Mouse (Mus musculus) limb, embryonic 10.5 days (tissue): ENCODE results near the gene Mpzl1. TPM values are rescaled to one million over a fixed set of nuclear protein-coding genes. Genes with fewer than 3 reads are reported as not detected.
A peak's percentile ranks its signal among the peaks of the same experiment; 100 is the strongest.

Experiments
- DNase-seq: peaks from one replicate; pipeline ENCODE4 v3.0.0-alpha.2; 2017; ENCODE audit warnings: low spot score
- H3K27ac ChIP-seq: fragments of 300-500 bp; sonication (generic); 2 replicates; pipeline ENCODE4 v1.5.1; 2016; ENCODE audit warnings: mild to moderate bottlenecking
- H3K27me3 ChIP-seq: fragments of 300-500 bp; sonication (generic); 2 replicates; pipeline ENCODE4 v1.6.1; 2016; ENCODE audit warnings: low read depth, mild to moderate bottlenecking; ENCODE audit not compliant: poor library complexity, severe bottlenecking
- H3K36me3 ChIP-seq: fragments of 300-500 bp; sonication (generic); 2 replicates; pipeline ENCODE4 v1.6.1; 2016; ENCODE audit warnings: mild to moderate bottlenecking, moderate library complexity
- H3K4me1 ChIP-seq: fragments of 300-500 bp; sonication (generic); 2 replicates; pipeline ENCODE4 v1.6.1; 2016
- H3K4me3 ChIP-seq: fragments of 300-500 bp; sonication (generic); 2 replicates; pipeline ENCODE4 v1.5.1; 2016; ENCODE audit warnings: mild to moderate bottlenecking, moderate library complexity
- H3K9me3 ChIP-seq: fragments of 300-500 bp; sonication (generic); replicated peaks from 2 replicates; pipeline ENCODE4 v1.6.1; 2016; ENCODE audit warnings: mild to moderate bottlenecking
- WGBS: fragments of 180-500 bp; shearing (Covaris S2); methylation state at CpG from one replicate; pipeline ENCODE4 v1.1.7; 2016; 5-methylcytosine and 5-hydroxymethylcytosine counted together
- polyA plus RNA-seq: library from polyadenylated mRNA; unstranded; fragments of >200 nt; fragmentation: Nextera tagmentation; extraction: Ambion mirVana; gene quantifications from 2 replicates; pipeline ENCODE4 v1.2.1, GENCODE M21; 2016

Gene Mpzl1
- polyA plus RNA-seq, 1 experiment from 2014 or later, result 148 TPM

DNA sequence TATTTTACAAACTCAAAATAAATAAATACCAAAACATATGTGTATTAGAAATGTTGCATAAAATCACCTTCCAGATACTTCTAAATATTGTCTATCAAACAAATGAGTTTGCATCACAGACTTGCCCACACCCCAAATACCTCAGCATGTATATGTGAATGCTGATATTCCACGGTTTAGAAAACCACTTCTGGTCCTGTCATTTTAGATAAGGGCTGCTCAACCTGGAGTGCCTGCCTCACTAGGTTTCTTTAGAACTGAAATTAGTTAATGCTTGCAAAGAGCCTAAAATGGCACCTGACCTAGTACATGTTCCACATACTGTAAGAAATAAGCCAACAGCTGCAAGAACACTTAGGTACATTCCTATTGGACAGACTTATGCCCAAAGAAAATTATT is 5.7 kb downstream of the Mpzl1 start:
- H3K27me3 ChIP-seq, result no peaks in the 10 kb centered on the region
- H3K4me3 ChIP-seq, result no peak overlapping the region
- H3K36me3 ChIP-seq, result peaks cover 25% of the 10 kb centered on the region
- no peak overlapping the region for H3K27ac ChIP-seq
- DNase-seq, result no peak
- H3K9me3 ChIP-seq, result no peaks in the 10 kb centered on the region
- peaks cover 34% of the 10 kb centered on the region for H3K4me1 ChIP-seq
- WGBS, result 87% methylated on average over 1 of the region's 1 CpGs

DNA sequence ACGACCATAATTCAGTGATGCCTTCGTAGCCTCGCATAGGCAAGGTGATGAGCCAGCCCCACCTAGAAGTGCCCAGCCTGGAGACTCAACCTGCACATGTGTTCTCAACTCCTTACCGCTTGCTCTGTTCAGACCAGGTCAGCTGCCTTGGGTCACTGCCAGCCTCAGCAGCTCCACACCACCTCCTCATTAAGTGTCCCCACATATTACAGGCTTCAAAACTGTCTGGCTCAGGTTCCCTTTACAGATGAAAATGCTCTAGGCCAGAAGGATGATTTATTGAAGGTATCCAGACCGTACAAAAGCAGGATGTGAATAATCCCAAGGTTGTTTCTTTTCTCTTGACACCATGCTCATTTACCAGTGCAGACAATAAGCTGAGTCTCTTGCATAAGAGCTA is 8.4 kb downstream of the Mpzl1 start:
- Histone ChIP-seq H3K27ac (no peak overlapping the region), H3K36me3 (peaks cover 40% of the 10 kb centered on the region), H3K9me3 (no peaks in the 10 kb centered on the region), H3K4me1 (peaks cover 20% of the 10 kb centered on the region), H3K4me3 (no peak overlapping the region), H3K27me3 (no peaks in the 10 kb centered on the region)
- 86% methylated on average over 5 of the region's 5 CpGs for WGBS
- no peak for DNase-seq

DNA sequence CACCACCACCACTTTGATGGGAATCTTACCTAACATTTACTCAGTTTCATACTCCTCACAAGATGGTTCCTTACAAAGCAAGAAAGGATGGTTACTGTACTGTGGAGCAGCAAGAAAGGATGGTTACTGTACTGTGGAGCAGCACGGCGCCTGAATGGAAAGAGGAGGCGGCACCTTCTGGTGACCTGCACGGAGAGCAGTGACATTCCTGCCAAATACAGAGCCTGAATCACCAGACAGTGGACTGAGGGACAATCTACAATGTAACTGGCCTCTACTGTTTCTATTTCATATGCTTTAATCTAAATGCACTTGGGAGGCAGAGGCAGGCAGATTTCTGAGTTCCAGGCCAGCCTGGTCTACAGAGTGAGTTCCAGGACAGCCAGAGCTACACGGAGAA is 9.3 kb downstream of the Mpzl1 start:
- H3K4me3 ChIP-seq, result no peak overlapping the region
- peaks cover 15% of the 10 kb centered on the region for H3K4me1 ChIP-seq
- H3K9me3 ChIP-seq, result no peaks in the 10 kb centered on the region

DNA sequence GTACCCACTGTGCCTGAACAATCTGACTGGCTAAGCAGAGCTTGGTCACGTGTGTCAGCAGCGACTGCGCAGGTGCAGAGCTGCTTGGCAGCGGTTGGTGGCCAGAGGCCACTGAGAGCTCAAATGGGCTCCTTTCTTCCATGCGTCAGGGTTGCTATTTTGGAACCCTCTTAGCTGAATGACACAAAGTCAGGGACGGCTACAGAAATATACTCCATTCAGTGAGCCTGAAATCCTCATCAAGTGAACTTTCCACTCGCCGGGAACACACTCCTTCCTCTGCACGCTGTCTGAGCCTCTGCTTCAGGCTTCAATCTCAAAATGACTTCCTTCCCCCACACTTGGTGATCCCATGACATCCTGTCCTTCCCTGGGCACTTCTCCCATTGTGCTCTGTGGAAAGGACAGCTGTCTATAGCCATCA is 16.1 kb downstream of the Mpzl1 start:
- Histone ChIP-seq H3K27ac (no peak overlapping the region), H3K27me3 (no peaks in the 10 kb centered on the region), H3K36me3 (peaks cover 53% of the 10 kb centered on the region), H3K4me1 (peaks cover 29% of the 10 kb centered on the region), H3K9me3 (no peaks in the 10 kb centered on the region), H3K4me3 (no peak overlapping the region)
- 64% methylated on average over 9 of the region's 9 CpGs for WGBS
- no peak for DNase-seq

More for the DNA sequence above, 9.3 kb downstream of the Mpzl1 start:
- 93% methylated on average over 5 of the region's 5 CpGs for WGBS
- Histone ChIP-seq H3K36me3 (peaks cover 47% of the 10 kb centered on the region), H3K27ac (no peak overlapping the region), H3K27me3 (no peaks in the 10 kb centered on the region)
- DNase-seq, result no peak

- H3K27ac ChIP-seq, result peak overlapping the region; percentile 79
- peak overlapping the region; percentile 22; the same call in 1 of the 2 replicates for H3K4me3 ChIP-seq
- H3K4me1 ChIP-seq, result peaks cover 29% of the 10 kb centered on the region
- WGBS, result 13% methylated on average over 15 of the region's 15 CpGs
- peaks cover 47% of the 10 kb centered on the region for H3K36me3 ChIP-seq
- H3K27me3 ChIP-seq, result no peaks in the 10 kb centered on the region
- DNase-seq, result peak; percentile 44
- no peaks in the 10 kb centered on the region for H3K9me3 ChIP-seq
These were observed 17.0 kb downstream of the Mpzl1 start for GRCm38 (mm10) chr1:165617166-165617891.

DNA sequence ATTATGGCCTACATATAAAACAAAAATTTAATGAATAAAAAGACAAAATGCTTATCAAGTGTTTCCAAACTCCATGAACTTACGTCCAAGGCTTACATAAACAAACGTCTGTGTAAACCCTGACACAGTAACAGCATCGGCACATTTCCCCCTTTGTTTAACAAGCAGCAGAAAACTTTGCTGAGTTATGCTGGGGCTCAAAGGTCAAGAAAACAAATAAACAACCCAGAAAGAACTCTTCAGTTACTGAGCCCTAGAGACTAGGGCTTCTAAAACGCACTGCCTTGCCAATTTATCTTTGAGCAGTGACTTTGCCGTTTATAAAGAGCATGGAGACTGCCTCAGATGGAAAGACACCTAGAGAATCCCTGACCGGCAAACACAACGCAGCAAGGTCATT is 17.7 kb downstream of the Mpzl1 start:
- Histone ChIP-seq H3K9me3 (no peaks in the 10 kb centered on the region), H3K27me3 (no peaks in the 10 kb centered on the region), H3K4me3 (0 out of 2 replicates have a peak overlapping the region, but pooled peaks have one; percentile 22), H3K4me1 (peaks cover 29% of the 10 kb centered on the region), H3K27ac (peak overlapping the region; percentile 79), H3K36me3 (peaks cover 43% of the 10 kb centered on the region)
- 27% methylated on average over 7 of the region's 7 CpGs for WGBS
- DNase-seq, result no peak

GRCm38 (mm10) chr1:165614793-165615192 is 19.5 kb downstream of the Mpzl1 start:
- Histone ChIP-seq H3K36me3 (peaks cover 32% of the 10 kb centered on the region), H3K27me3 (no peaks in the 10 kb centered on the region), H3K4me3 (no peak overlapping the region), H3K4me1 (peaks cover 29% of the 10 kb centered on the region), H3K27ac (no peak overlapping the region), H3K9me3 (no peaks in the 10 kb centered on the region)
- no peak for DNase-seq
- WGBS, result 97% methylated on average over 3 of the region's 3 CpGs

DNA sequence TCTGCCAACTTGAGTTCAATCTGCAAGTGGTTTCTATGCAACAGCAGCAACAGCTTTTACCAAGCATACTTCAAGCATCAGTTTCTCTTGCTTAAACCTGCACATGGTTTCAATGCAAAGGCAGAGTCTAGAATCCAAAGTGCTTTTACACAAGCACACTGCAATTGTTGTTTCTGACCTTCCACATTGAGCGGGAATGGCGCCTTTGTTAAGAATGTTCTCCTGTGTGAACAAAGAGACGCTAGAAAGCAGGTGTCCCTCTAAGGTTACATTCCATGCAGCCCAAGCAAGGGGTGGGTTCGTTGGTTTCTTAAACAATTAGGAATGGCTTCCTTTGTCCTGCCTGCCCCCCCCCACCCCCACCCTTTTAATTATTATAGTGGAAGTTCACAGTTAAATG is 20.4 kb downstream of the Mpzl1 start:
- DNase-seq, result no peak
- Histone ChIP-seq H3K4me1 (peaks cover 34% of the 10 kb centered on the region), H3K27ac (no peak overlapping the region), H3K9me3 (no peaks in the 10 kb centered on the region), H3K27me3 (no peaks in the 10 kb centered on the region), H3K4me3 (no peak overlapping the region), H3K36me3 (peaks cover 32% of the 10 kb centered on the region)
- WGBS, result 89% methylated on average over 4 of the region's 4 CpGs

DNA sequence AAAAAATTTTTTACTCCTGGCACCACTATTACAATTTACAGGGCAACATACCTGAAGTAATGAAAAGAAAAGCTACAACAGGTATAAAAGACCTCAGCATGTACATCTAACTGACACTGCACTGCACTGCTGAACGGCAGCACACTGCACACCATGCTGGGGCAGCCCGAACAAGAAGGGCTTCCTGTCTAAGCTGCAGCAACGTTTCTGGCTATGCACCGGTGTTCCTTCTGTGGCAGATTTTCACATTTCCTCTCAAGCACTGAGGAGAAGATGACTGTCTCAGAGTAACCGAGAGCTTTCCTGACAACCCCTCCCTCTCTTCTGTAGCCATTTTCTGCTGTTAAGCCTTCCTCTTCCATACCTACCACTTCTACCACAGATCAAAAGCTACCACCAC is 21.6 kb downstream of the Mpzl1 start:
- 75% methylated on average over 5 of the region's 5 CpGs for WGBS
- no peaks in the 10 kb centered on the region for H3K9me3 ChIP-seq
- H3K36me3 ChIP-seq, result peaks cover 40% of the 10 kb centered on the region
- H3K27ac ChIP-seq, result no peak overlapping the region
- H3K27me3 ChIP-seq, result no peaks in the 10 kb centered on the region
- H3K4me1 ChIP-seq, result peaks cover 24% of the 10 kb centered on the region
- H3K4me3 ChIP-seq, result no peak overlapping the region
- DNase-seq, result no peak

DNA sequence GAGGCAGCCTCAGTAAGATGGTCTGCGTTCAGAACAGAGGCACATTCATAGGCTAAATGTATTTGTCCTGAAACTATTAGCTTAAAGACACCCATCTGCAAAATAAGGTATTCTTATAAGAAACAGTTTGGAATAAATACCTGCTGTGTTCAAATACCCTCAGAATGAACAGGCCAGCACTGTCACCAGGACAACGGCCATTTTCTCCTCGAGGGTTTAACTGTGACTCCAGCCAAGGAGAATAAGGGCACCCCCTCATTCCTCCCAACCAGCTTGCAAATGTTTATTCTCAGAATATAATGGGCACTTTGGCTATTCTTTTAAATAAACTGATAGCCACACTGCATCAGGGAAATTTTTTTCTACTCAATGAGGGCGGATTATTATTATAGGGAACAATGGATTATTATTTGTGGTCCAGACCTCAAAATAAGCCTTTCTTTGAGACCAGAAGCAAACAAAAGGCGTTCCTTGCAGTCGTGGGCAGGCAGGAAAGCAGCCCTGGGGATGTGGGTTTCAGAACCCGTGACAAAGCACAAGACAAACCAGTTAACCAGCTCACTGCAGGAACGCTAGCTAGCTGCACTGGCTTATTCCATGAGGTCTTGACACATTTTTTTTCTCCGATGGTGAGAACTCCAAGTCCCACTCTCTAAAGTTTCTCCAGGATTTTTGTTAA is 23.9 kb downstream of the Mpzl1 start:
- Histone ChIP-seq H3K4me3 (no peak overlapping the region), H3K27me3 (no peaks in the 10 kb centered on the region), H3K9me3 (no peaks in the 10 kb centered on the region), H3K36me3 (peaks cover 52% of the 10 kb centered on the region), H3K27ac (no peak overlapping the region; the same call in 1 of the 2 replicates), H3K4me1 (peaks cover 4% of the 10 kb centered on the region; the same call in 1 of the 2 replicates)
- 79% methylated on average over 9 of the region's 9 CpGs for WGBS
- no peak for DNase-seq

DNA sequence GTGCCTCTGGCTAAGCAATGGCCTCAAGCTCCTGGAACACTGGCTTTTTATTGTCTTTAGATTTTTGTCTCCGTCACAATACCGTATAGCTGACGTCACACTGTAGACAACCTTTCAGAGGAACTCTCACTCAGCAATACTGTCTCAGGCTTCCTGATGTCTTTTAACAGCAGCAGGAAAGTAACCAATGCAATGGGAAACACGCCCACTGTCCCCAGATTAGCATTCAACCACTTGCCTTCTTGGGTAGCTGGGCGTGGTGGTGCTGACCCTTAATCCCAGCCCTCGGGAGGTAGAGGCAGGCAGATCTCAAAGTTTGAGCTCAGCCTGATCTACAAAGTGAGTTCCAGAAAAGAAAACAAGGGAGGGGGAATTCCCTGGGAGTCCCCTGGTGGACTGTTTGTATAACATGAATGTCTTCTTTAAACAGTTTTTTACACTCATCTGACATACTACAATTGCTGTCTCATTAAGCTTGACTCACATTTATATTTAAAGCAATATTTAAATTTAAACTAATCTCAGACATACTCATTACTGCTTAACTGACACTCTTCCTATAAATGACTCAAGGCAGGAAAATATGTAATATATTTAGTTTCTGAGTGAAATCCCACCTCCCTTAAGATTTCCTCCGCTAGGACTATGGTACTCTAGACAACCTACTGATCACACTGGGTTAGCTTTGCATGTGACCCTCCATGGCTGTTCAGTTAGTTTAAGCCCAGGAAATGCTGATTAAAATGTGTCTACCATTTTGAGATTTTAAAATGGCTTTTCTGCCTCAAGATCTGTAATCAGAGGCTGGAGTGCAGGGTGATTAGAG is 24.6 kb downstream of the Mpzl1 start:
- Histone ChIP-seq H3K36me3 (peaks cover 52% of the 10 kb centered on the region), H3K4me3 (no peak overlapping the region), H3K4me1 (peaks cover 4% of the 10 kb centered on the region; the same call in 1 of the 2 replicates), H3K27me3 (no peaks in the 10 kb centered on the region), H3K9me3 (no peaks in the 10 kb centered on the region), H3K27ac (no peak overlapping the region)
- no peak for DNase-seq
- 68% methylated on average over 7 of the region's 7 CpGs for WGBS

DNA sequence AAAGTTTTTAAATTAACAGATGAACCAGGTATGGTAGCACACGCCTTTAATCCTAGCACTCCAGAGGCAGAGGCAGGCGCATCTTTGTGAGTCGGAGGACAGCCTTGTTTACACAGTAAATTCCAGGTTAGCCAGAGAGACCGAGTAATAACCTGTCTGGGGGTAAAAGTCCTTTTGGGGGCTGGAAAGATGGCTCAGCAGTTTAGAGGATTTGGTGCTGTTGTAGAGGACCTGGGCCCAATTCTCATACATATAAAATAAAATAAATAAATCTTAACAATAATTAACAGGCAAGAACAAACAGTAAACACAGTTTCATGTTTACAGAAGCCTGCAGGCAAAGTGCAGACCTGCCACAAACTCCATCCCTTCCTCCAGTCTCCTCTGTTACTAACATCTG is 25.4 kb downstream of the Mpzl1 start:
- Histone ChIP-seq H3K36me3 (peaks cover 52% of the 10 kb centered on the region), H3K27ac (no peak overlapping the region), H3K27me3 (no peaks in the 10 kb centered on the region), H3K4me3 (no peak overlapping the region), H3K4me1 (peaks cover 4% of the 10 kb centered on the region; the same call in 1 of the 2 replicates), H3K9me3 (no peaks in the 10 kb centered on the region)
- DNase-seq, result no peak
- WGBS, result 75% methylated on average over 4 of the region's 4 CpGs

GRCm38 (mm10) chr1:165605774-165606173 is 28.6 kb downstream of the Mpzl1 start:
- Histone ChIP-seq H3K4me3 (no peak overlapping the region), H3K27ac (no peak overlapping the region), H3K4me1 (peaks cover 4% of the 10 kb centered on the region; the same call in 1 of the 2 replicates), H3K27me3 (no peaks in the 10 kb centered on the region), H3K36me3 (peaks cover 74% of the 10 kb centered on the region), H3K9me3 (no peaks in the 10 kb centered on the region)
- DNase-seq, result no peak
- WGBS, result 97% methylated on average over 6 of the region's 6 CpGs
